Mouse (Mus musculus) heart, postnatal 0 days (tissue): ENCODE data around the gene Clk4.

Experiments used
- CTCF ChIP-seq: IDR thresholded peaks from 2 replicates; pipeline ENCODE4 v1.5.1; 2016; ENCODE audit warnings: antibody characterized with exemption, control low read depth, low read depth
- EP300 ChIP-seq: IDR thresholded peaks from 2 replicates; pipeline ENCODE4 v1.6.1; 2016; ENCODE audit warnings: antibody characterized with exemption, low read depth

DNA sequence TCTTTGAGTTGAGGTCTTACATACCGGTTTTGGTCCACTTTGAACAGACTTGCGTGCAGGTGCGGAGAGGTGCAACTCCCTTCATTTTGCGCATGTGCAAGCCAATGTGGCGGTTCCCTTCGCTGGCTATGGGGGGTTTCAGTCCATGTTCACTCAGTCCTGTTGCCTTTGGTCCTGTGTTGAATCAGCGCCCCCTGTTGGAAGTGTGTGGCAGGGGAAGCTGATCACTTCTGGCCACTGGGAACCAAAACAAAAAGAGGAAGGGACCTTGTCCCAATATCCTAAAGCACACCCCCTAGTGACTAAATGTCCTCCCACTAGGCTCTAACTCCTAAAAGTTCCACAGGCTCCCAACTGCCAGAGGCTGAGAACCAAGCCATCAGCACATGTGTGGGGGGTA lies 47.5 kb upstream of the Clk4 start:
- TF ChIP-seq CTCF, result no peak
- no peak for TF ChIP-seq EP300
